Mouse (Mus musculus) stomach, embryonic 14.5 days (tissue): ENCODE results near the gene Id2. TPM values are rescaled to one million over a fixed set of nuclear protein-coding genes. Genes with fewer than 3 reads are reported as not detected.

Source experiments
- ATAC-seq: fragments of 200-750 bp; cut with Nextera tagmentation; 2 replicates; pipeline ENCODE4 v1.8.0; 2017; ENCODE audit warnings: low read depth, moderate TSS enrichment; ENCODE audit not compliant: insufficient number of reproducible peaks, insufficient read depth, low FRiP score
- H3K27ac ChIP-seq: fragments of 300-500 bp; sonication (generic); 2 replicates; pipeline ENCODE4 v1.5.1; 2014; ENCODE audit warnings: mild to moderate bottlenecking, low read length, moderate library complexity, mixed read lengths
- H3K27me3 ChIP-seq: fragments of 300-500 bp; sonication (generic); 2 replicates; pipeline ENCODE4 v1.6.1; 2014; ENCODE audit warnings: low read length, control low read depth, mixed read lengths; ENCODE audit not compliant: control insufficient read depth, insufficient read depth
- H3K36me3 ChIP-seq: fragments of 300-500 bp; sonication (generic); 2 replicates; pipeline ENCODE4 v1.6.1; 2014; ENCODE audit warnings: mild to moderate bottlenecking, control low read depth, low read length, moderate library complexity, mixed read lengths; ENCODE audit not compliant: control insufficient read depth, insufficient read depth
- H3K4me1 ChIP-seq: fragments of 300-500 bp; sonication (generic); 2 replicates; pipeline ENCODE4 v1.6.1; 2014; ENCODE audit warnings: low read length, control low read depth, mixed read lengths; ENCODE audit not compliant: control insufficient read depth, insufficient read depth
- H3K4me2 ChIP-seq: fragments of 300-500 bp; sonication (generic); replicated peaks from 2 replicates; pipeline ENCODE4 v1.6.1; 2014; ENCODE audit warnings: low read depth, low read length, control low read depth
- H3K4me3 ChIP-seq: fragments of 300-500 bp; sonication (generic); 2 replicates; pipeline ENCODE4 v1.5.1; 2014; ENCODE audit warnings: low read depth, low read length, control low read depth
- H3K9ac ChIP-seq: fragments of 300-500 bp; sonication (generic); replicated peaks from 2 replicates; pipeline ENCODE4 v1.6.1; 2014; ENCODE audit warnings: low read depth, mild to moderate bottlenecking, control low read depth, low read length, moderate library complexity, mixed read lengths
- H3K9me3 ChIP-seq: fragments of 300-500 bp; sonication (generic); 2 replicates; pipeline ENCODE4 v1.6.1; 2016; ENCODE audit warnings: low read depth, low read length, control low read depth; ENCODE audit not compliant: control insufficient read depth
- WGBS: fragments of 180-500 bp; shearing (Covaris S2); extraction: QIAGEN DNeasy Blood & Tissue Kit; methylation state at CpG from one replicate; pipeline ENCODE4 v1.1.7; 2014; 5-methylcytosine and 5-hydroxymethylcytosine counted together
- polyA plus RNA-seq: library from polyadenylated mRNA; unstranded; fragments of >200 nt; fragmentation: Nextera tagmentation; extraction: Ambion mirVana; gene quantifications from 2 replicates; pipeline ENCODE4 v1.2.1, GENCODE M21; 2014

The Id2 gene
- polyA plus RNA-seq: 441 and 450 TPM in 2 replicates

DNA sequence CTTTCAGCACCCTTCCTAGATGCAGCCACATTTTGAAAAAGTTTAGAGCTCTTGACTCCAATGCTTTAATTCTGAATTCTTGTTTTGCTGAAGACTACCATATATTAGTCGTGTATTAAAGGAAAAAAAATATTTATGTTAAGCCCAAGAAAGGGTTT is at the start of gene Id2:
Id2 (minus strand) TSS at position 89 of the 158 bp plus-strand sequence.
- H3K27ac ChIP-seq: peak within 1 kb of the TSS; percentile 94
- H3K9me3 ChIP-seq: no peaks in the 10 kb centered on the region
- 3% methylated on average over 1 of the region's 1 CpGs for WGBS
- peak within 1 kb of the TSS; percentile 66 for H3K4me2 ChIP-seq
- no peaks in the 10 kb centered on the region for H3K36me3 ChIP-seq
- H3K4me1 ChIP-seq: peaks cover 33% of the 10 kb centered on the region; the same call in 1 of the 2 replicates
- no peak for ATAC-seq
- peak within 1 kb of the TSS; percentile 56 for H3K4me3 ChIP-seq
- H3K27me3 ChIP-seq: no peaks in the 10 kb centered on the region
- peak within 1 kb of the TSS; percentile 39 for H3K9ac ChIP-seq

- Histone ChIP-seq H3K27me3 (no peaks in the 10 kb centered on the region), H3K36me3 (no peaks in the 10 kb centered on the region), H3K9me3 (no peaks in the 10 kb centered on the region), H3K9ac (no peak overlapping the region), H3K4me3 (no peak overlapping the region), H3K4me1 (no peaks in the 10 kb centered on the region), H3K4me2 (no peak overlapping the region), H3K27ac (no peak overlapping the region)
- ATAC-seq: no peak
- WGBS: 27% methylated on average over 3 of the region's 3 CpGs
These were observed 48.4 kb upstream of the Id2 start for GRCm38 (mm10) chr12:25145344-25145698.

DNA sequence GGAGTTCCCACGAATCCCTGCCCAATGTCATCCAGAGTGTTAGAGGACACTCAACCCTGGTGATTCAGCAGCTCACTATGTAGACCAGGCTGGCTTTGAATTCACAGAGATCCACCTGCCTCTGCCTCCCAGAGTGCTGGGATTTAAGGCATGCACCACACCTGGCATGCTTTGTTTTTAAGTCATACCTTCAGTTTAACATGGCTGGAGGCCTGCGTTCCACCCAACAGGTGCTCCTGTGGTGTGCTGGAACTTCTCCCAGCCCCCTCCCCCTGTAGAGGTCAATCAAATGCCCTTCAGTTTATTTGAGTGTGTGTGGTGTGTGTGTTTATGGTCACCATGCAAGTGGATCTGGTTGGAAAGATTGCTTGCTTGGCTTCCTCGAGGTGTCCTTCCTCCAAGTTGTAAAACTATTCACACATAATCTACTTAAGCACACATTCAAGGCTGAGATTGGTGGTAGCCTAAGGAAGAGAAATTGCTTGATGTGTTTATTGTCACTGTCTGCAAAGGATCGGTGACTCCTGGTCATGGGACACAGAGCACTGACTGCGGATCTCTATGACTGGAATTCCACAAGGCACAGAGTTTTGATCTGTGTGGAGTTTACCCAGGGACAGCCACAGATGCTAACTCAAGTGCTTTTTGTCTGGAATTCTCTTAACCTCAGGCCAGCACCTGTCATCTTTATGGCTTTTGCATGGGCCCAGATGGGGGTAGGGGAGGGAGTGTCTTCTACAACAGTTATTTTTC is 47.8 kb upstream of the Id2 start:
- ATAC-seq: no peak
- Histone ChIP-seq H3K9ac (no peak overlapping the region), H3K4me3 (no peak overlapping the region), H3K27ac (no peak overlapping the region), H3K4me1 (no peaks in the 10 kb centered on the region), H3K36me3 (no peaks in the 10 kb centered on the region), H3K27me3 (no peaks in the 10 kb centered on the region), H3K9me3 (no peaks in the 10 kb centered on the region), H3K4me2 (no peak overlapping the region)
- 58% methylated on average over 5 of the region's 5 CpGs for WGBS

DNA sequence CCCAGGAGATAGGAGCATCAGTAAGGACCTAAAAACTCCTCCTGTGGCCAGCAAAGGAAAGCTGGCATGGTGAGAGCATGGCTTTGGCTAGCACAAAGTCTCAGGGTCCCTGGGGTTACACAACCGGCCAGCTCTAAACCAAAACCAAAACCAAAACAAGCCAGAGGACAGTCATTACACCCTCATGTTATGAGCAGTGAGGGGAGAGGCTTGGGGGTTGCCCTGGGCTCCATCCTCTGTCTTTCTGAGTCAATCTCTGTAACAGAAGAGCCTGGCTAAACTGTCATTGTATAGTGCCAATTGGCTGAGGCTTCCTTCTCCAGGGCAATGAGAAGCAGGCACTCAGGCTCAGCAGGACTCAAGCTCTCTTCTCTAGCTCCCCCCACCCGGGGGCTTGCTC is 46.6 kb upstream of the Id2 start:
- Histone ChIP-seq H3K9me3 (no peaks in the 10 kb centered on the region), H3K4me1 (no peaks in the 10 kb centered on the region), H3K36me3 (no peaks in the 10 kb centered on the region), H3K9ac (no peak overlapping the region), H3K4me2 (no peak overlapping the region), H3K4me3 (no peak overlapping the region), H3K27me3 (no peaks in the 10 kb centered on the region), H3K27ac (no peak overlapping the region)
- ATAC-seq: no peak
- WGBS: 75% methylated on average over 2 of the region's 2 CpGs

- Histone ChIP-seq H3K27me3 (no peaks in the 10 kb centered on the region), H3K4me3 (no peak overlapping the region), H3K9ac (no peak overlapping the region), H3K4me2 (no peak overlapping the region), H3K36me3 (no peaks in the 10 kb centered on the region), H3K27ac (no peak overlapping the region), H3K4me1 (no peaks in the 10 kb centered on the region), H3K9me3 (no peaks in the 10 kb centered on the region)
- 65% methylated on average over 7 of the region's 7 CpGs for WGBS
- ATAC-seq: no peak
These were observed 45.3 kb upstream of the Id2 start for GRCm38 (mm10) chr12:25142251-25142650.

- 68% methylated on average over 7 of the region's 7 CpGs for WGBS
- Histone ChIP-seq H3K9me3 (no peaks in the 10 kb centered on the region), H3K9ac (no peak overlapping the region), H3K4me3 (no peak overlapping the region), H3K27ac (no peak overlapping the region), H3K4me2 (no peak overlapping the region), H3K27me3 (no peaks in the 10 kb centered on the region), H3K36me3 (no peaks in the 10 kb centered on the region), H3K4me1 (no peaks in the 10 kb centered on the region)
- no peak for ATAC-seq
These were observed 44.4 kb upstream of the Id2 start for GRCm38 (mm10) chr12:25141311-25141710.

DNA sequence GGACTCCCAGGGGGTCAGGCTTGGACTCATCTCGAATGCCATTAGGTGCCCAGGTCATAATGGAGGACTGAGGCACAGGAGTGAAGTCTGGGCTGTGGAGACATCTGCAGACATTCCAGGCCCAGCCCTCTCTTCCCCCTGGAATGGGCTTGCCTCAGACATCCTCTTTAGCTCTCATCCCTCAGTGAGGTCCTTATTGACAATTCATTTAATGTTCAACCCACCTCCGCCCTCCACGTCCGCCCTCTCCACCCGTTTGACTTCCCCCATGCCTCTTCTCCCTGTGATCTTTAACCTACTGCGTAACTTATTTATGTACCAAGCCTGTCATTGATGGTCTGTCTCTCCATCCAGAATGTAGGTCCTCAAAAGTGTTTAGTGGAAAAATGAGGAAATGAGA is 43.2 kb upstream of the Id2 start:
- ATAC-seq: no peak
- WGBS: 67% methylated on average over 6 of the region's 6 CpGs
- Histone ChIP-seq H3K4me3 (no peak overlapping the region), H3K9me3 (no peaks in the 10 kb centered on the region), H3K27me3 (no peaks in the 10 kb centered on the region), H3K36me3 (no peaks in the 10 kb centered on the region), H3K4me1 (no peaks in the 10 kb centered on the region), H3K4me2 (no peak overlapping the region), H3K27ac (no peak overlapping the region), H3K9ac (no peak overlapping the region)

DNA sequence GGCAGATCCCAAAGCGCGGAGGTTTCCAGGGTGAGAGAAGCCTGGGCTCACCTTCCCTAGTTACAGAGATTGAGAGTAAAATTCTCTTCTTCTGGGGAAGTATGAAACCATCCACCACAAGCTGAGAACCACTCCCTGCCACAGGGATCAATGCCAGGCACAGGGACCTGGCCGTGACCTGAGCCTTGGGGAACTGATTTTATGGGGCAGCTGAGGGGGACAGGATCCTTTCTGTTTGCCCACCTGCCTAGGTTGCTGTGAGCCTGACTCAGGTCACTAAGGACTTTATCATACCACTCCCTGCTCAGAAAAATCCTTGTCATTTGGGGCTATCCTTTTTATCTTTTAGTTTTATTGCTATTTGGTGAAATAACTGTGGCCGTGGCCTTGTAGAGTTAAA is 41.7 kb upstream of the Id2 start:
- no peak overlapping the region for H3K4me2 ChIP-seq
- WGBS: 86% methylated on average over 4 of the region's 4 CpGs

GRCm38 (mm10) chr12:25132046-25132445 is 35.1 kb upstream of the Id2 start:
- H3K27me3 ChIP-seq: no peaks in the 10 kb centered on the region
- no peak overlapping the region for H3K4me3 ChIP-seq
- no peak overlapping the region for H3K27ac ChIP-seq
- no peaks in the 10 kb centered on the region for H3K36me3 ChIP-seq
- H3K4me1 ChIP-seq: peaks cover 13% of the 10 kb centered on the region
- 46% methylated on average over 12 of the region's 12 CpGs for WGBS
- H3K9ac ChIP-seq: no peak overlapping the region
- no peaks in the 10 kb centered on the region for H3K9me3 ChIP-seq
- ATAC-seq: peak; percentile 51; the same call in 1 of the 2 replicates
- no peak overlapping the region for H3K4me2 ChIP-seq

More for the DNA sequence above, 41.7 kb upstream of the Id2 start:
- Histone ChIP-seq H3K9ac (no peak overlapping the region), H3K4me3 (no peak overlapping the region), H3K27ac (no peak overlapping the region), H3K4me1 (no peaks in the 10 kb centered on the region), H3K9me3 (no peaks in the 10 kb centered on the region), H3K27me3 (no peaks in the 10 kb centered on the region), H3K36me3 (no peaks in the 10 kb centered on the region)
- no peak for ATAC-seq
